Mouse (Mus musculus) forebrain, embryonic 16.5 days (tissue): Measurements from ENCODE around the gene Lrp8. TPM values are rescaled to one million over a fixed set of nuclear protein-coding genes. Genes with fewer than 3 reads are reported as not detected.

ENCODE experiments used
- ATAC-seq: fragments of 200-750 bp; cut with Nextera tagmentation; 2 replicates; pipeline ENCODE4 v1.8.0; 2017; ENCODE audit warnings: mild to moderate bottlenecking, moderate library complexity
- H3K27ac ChIP-seq: fragments of 300-500 bp; sonication (generic); 2 replicates; pipeline ENCODE4 v1.5.1; 2014; ENCODE audit warnings: low read length, control low read depth
- H3K27me3 ChIP-seq: fragments of 300-500 bp; sonication (generic); replicated peaks from 2 replicates; pipeline ENCODE4 v1.6.1; 2014; ENCODE audit warnings: low read length; ENCODE audit not compliant: control insufficient read depth, insufficient read depth
- H3K36me3 ChIP-seq: fragments of 300-500 bp; sonication (generic); 2 replicates; pipeline ENCODE4 v1.6.1; 2014; ENCODE audit not compliant: control insufficient read depth, insufficient read depth
- H3K4me1 ChIP-seq: fragments of 300-500 bp; sonication (generic); replicated peaks from 2 replicates; pipeline ENCODE4 v1.6.1; 2014; ENCODE audit warnings: low read length; ENCODE audit not compliant: control insufficient read depth, insufficient read depth
- H3K4me2 ChIP-seq: fragments of 300-500 bp; sonication (generic); 2 replicates; pipeline ENCODE4 v1.6.1; 2014; ENCODE audit warnings: mild to moderate bottlenecking, low read length, control low read depth
- H3K4me3 ChIP-seq: fragments of 300-500 bp; sonication (generic); replicated peaks from 2 replicates; pipeline ENCODE4 v1.5.1; 2014; ENCODE audit warnings: mild to moderate bottlenecking, low read length, control low read depth
- H3K9ac ChIP-seq: fragments of 300-500 bp; sonication (generic); replicated peaks from 2 replicates; pipeline ENCODE4 v1.6.1; 2014; ENCODE audit warnings: low read depth, low read length, control low read depth
- H3K9me3 ChIP-seq: fragments of 300-500 bp; sonication (generic); 2 replicates; pipeline ENCODE4 v1.6.1; 2016; ENCODE audit warnings: low read length; ENCODE audit not compliant: control insufficient read depth
- WGBS: fragments of 180-500 bp; shearing (Covaris S2); extraction: QIAGEN DNeasy Blood & Tissue Kit; methylation state at CpG from one replicate; pipeline ENCODE4 v1.1.7; 2014; 5-methylcytosine and 5-hydroxymethylcytosine counted together
- polyA plus RNA-seq: library from polyadenylated mRNA; unstranded; fragments of >200 nt; fragmentation: Nextera tagmentation; extraction: Ambion mirVana; gene quantifications from 2 replicates; pipeline ENCODE4 v1.2.1, GENCODE M21; 2015

Lrp8 gene
- polyA plus RNA-seq, 1 experiment from 2014 or later, result 71.8 TPM

GRCm38 (mm10) chr4:107886371-107886770 is 84.3 kb downstream of the Lrp8 start:
- no peak overlapping the region for H3K27ac ChIP-seq
- H3K9ac ChIP-seq, result no peak overlapping the region
- WGBS, result 76% methylated on average over 7 of the region's 7 CpGs
- H3K36me3 ChIP-seq, result peaks cover 24% of the 10 kb centered on the region
- no peak overlapping the region for H3K4me2 ChIP-seq
- H3K4me3 ChIP-seq, result no peak overlapping the region
- H3K9me3 ChIP-seq, result no peaks in the 10 kb centered on the region
- H3K4me1 ChIP-seq, result peaks cover 13% of the 10 kb centered on the region
- H3K27me3 ChIP-seq, result no peaks in the 10 kb centered on the region
- no peak for ATAC-seq

DNA sequence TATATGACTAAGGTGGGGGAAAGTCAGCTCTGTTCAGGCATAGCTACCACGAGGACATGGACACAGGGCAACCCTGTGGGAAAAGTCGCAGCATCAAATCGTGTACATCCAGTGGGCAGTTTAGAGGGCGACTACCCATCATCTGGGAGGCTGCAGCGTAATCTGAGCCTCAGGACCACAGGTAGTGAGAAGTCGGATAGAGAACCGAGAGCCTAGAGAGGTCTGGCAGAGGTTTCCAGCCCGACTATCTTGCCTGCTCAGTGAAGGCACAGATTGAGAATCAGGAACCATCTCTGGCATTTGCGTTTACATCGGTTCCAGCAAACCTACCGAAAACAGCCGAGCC is 87.3 kb downstream of the Lrp8 start:
- peak; percentile 39 for ATAC-seq
- H3K27ac ChIP-seq, result peak overlapping the region; percentile 88
- H3K36me3 ChIP-seq, result peaks cover 18% of the 10 kb centered on the region
- H3K27me3 ChIP-seq, result no peaks in the 10 kb centered on the region
- under 1% methylated on average over 12 of the region's 12 CpGs for WGBS
- peak overlapping the region; percentile 51 for H3K4me3 ChIP-seq
- peaks cover 13% of the 10 kb centered on the region for H3K4me1 ChIP-seq
- H3K9me3 ChIP-seq, result no peaks in the 10 kb centered on the region
- H3K9ac ChIP-seq, result peak overlapping the region; percentile 74
- peak overlapping the region; percentile 77 for H3K4me2 ChIP-seq

GRCm38 (mm10) chr4:107889731-107890432 is 87.8 kb downstream of the Lrp8 start, which contains the start of gene 0610037L13Rik:
TSS of gene 0610037L13Rik (plus strand) at chr4:107889813.
- Histone ChIP-seq H3K27ac (peak within 1 kb of the TSS; percentile 88), H3K9ac (peak within 1 kb of the TSS; percentile 74), H3K4me3 (peak within 1 kb of the TSS; percentile 51), H3K27me3 (no peaks in the 10 kb centered on the region), H3K4me1 (peaks cover 13% of the 10 kb centered on the region), H3K9me3 (no peaks in the 10 kb centered on the region), H3K4me2 (peak within 1 kb of the TSS; percentile 77), H3K36me3 (peaks cover 15% of the 10 kb centered on the region)
- WGBS, result 0% methylated on average over 45 of the region's 48 CpGs
- ATAC-seq, result peak; percentile 96

DNA sequence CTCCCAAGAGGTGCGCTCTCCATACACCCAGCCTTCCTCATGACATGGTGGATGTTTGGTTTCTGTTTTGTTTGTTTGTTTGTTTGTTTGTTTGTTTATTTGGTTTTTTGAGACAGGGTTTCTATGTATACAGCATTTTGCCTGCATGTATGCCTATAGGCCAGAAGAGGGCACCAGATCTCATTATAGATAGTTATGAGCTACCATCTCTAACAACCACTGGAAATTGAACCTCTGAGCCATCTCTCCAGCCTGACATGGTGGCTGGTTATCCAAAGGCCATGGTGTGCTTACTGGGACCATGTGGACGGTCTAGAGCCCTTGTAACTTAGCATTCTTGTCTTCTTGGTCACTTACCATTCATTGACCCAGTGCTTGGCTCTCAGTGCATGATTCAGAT is 90.6 kb downstream of the Lrp8 start:
- no peaks in the 10 kb centered on the region for H3K27me3 ChIP-seq
- 86% methylated on average over 2 of the region's 2 CpGs for WGBS
- H3K9ac ChIP-seq, result no peak overlapping the region
- peaks cover 13% of the 10 kb centered on the region for H3K4me1 ChIP-seq
- H3K9me3 ChIP-seq, result no peaks in the 10 kb centered on the region
- H3K27ac ChIP-seq, result no peak overlapping the region
- no peak for ATAC-seq
- H3K4me2 ChIP-seq, result no peak overlapping the region
- H3K36me3 ChIP-seq, result peaks cover 18% of the 10 kb centered on the region; the same call in 1 of the 2 replicates
- H3K4me3 ChIP-seq, result no peak overlapping the region

GRCm38 (mm10) chr4:107899211-107899927 is 97.3 kb downstream of the Lrp8 start:
- H3K27me3 ChIP-seq, result no peaks in the 10 kb centered on the region
- no peaks in the 10 kb centered on the region for H3K4me1 ChIP-seq
- no peaks in the 10 kb centered on the region for H3K9me3 ChIP-seq
- no peak overlapping the region for H3K4me3 ChIP-seq
- H3K27ac ChIP-seq, result no peak overlapping the region
- H3K36me3 ChIP-seq, result peaks cover 12% of the 10 kb centered on the region; the same call in 1 of the 2 replicates
- ATAC-seq, result no peak
- H3K4me2 ChIP-seq, result no peak overlapping the region
- WGBS, result 79% methylated on average over 5 of the region's 5 CpGs
- H3K9ac ChIP-seq, result no peak overlapping the region

DNA sequence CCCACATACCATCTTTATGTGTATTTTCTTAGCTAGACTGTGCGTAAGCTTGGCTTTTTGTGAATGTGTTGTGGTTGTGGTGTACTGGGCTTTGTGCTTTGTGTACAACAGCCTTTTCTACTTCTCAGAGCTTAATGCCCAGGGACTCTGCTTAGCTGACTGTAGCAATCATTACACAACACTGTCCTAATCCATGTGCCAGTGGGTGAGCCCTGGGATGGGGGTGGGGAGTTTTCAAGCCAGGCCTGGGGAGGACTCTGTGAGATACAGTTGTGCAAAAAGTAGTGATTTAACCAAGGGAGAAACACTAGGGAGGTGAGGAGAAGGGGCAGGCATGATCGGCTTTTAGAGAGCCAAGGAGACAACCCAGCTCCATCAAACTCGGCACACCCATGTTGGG is 98.1 kb downstream of the Lrp8 start:
- Histone ChIP-seq H3K9me3 (no peaks in the 10 kb centered on the region), H3K27me3 (no peaks in the 10 kb centered on the region), H3K27ac (no peak overlapping the region), H3K9ac (no peak overlapping the region), H3K36me3 (peaks cover 12% of the 10 kb centered on the region; the same call in 1 of the 2 replicates), H3K4me1 (no peaks in the 10 kb centered on the region), H3K4me3 (no peak overlapping the region), H3K4me2 (no peak overlapping the region)
- 94% methylated on average over 3 of the region's 3 CpGs for WGBS
- ATAC-seq, result no peak

DNA sequence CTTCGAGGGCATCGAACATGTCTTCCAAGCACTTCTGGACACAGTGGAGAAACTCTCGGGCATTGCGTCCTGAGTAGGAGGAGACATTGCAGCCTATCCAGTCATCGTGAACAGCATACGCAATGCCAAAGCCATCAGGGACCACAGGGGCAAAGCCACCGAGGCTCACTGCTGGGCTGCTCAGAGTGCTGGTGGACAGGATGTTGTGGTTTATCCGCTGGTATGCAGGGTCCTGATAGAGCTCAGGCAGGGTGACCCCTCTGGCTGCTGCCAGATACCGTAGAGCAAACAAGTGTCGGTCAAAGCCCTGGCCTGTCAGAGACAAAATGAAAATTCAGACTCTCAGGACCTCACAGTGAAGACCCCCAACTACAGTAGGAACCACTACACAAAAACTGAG is 102.2 kb downstream of the Lrp8 start:
- Histone ChIP-seq H3K27me3 (no peaks in the 10 kb centered on the region), H3K4me2 (no peak overlapping the region), H3K27ac (no peak overlapping the region), H3K4me3 (no peak overlapping the region), H3K9me3 (no peaks in the 10 kb centered on the region), H3K36me3 (no peaks in the 10 kb centered on the region; the same call in 1 of the 2 replicates), H3K4me1 (no peaks in the 10 kb centered on the region), H3K9ac (no peak overlapping the region)
- 97% methylated on average over 10 of the region's 10 CpGs for WGBS
- ATAC-seq, result no peak

DNA sequence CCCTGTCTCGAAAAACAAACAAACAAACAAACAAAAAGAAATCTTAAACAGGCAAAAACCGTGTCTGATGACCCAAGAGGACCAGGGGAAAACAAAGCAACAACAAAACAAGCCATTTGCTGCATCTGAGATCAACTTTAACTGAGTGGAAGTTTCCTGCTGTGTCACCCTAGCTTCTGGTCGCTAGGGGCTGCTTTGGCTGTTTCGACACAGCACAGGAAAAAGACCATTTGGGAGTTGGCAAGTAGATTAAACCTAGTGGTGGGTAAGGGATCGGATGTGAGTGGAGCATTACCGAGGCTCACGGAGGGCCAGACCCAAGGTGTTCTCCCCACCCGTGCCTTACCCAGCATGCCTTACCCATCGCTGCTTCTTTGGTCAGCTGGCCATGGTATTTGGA is 104.5 kb downstream of the Lrp8 start:
- no peak overlapping the region for H3K4me2 ChIP-seq
- no peak overlapping the region for H3K27ac ChIP-seq
- no peaks in the 10 kb centered on the region for H3K4me1 ChIP-seq
- no peak overlapping the region for H3K4me3 ChIP-seq
- no peaks in the 10 kb centered on the region; the same call in 1 of the 2 replicates for H3K36me3 ChIP-seq
- no peaks in the 10 kb centered on the region for H3K27me3 ChIP-seq
- no peak for ATAC-seq
- H3K9me3 ChIP-seq, result no peaks in the 10 kb centered on the region
- H3K9ac ChIP-seq, result no peak overlapping the region
- 91% methylated on average over 9 of the region's 9 CpGs for WGBS

DNA sequence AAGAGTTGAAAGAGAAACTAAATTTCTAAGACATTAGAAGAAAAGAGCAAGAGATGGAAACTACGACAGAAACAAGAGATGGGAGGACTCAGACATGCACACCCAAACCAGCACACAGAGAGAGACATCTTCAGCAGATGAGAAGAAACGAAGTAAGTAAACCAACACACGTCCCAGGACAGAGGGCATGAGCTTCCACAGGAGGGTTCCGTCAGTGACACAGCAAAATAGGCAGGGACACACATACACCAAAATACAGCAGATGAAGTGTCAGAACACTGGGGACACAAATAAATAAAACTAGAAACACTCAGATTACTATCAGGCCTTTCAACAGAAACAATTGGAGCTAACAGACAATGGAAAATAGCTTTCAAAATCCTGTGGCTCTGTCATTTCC is 108.0 kb downstream of the Lrp8 start:
- no peak overlapping the region for H3K27ac ChIP-seq

More for the DNA sequence above, 108.0 kb downstream of the Lrp8 start:
- Histone ChIP-seq H3K27me3 (no peaks in the 10 kb centered on the region), H3K9me3 (no peaks in the 10 kb centered on the region), H3K4me2 (no peak overlapping the region), H3K9ac (no peak overlapping the region), H3K36me3 (no peaks in the 10 kb centered on the region; the same call in 1 of the 2 replicates), H3K4me1 (no peaks in the 10 kb centered on the region), H3K4me3 (no peak overlapping the region)
- WGBS, result 88% methylated on average over 4 of the region's 4 CpGs
- no peak for ATAC-seq
